ENCODE assay signal across 7 mouse cellular contexts in genomic region chr6:82041488-82042295, GRCm38 (mm10). TPM values are rescaled to one million over a fixed set of nuclear protein-coding genes. Genes with fewer than 3 reads are reported as not detected.
DNase-seq lines count a peak whose midpoint lies in the region; ATAC-seq lines count a peak whose summit lies in the region.

No protein-coding gene starts in this region.

- H3K9me3 ChIP-seq in embryonic facial prominence, embryonic 14.5 days (ENCODE audit: control insufficient read depth, low read length), result no peaks in the 10 kb centered on the region
- H3K9me3 ChIP-seq in limb, embryonic 13.5 days, result no peaks in the 10 kb centered on the region
- no peaks in the 10 kb centered on the region for H3K9me3 ChIP-seq in midbrain, embryonic 15.5 days

- H3K36me3 ChIP-seq in embryonic facial prominence, embryonic 14.5 days (ENCODE audit: control insufficient read depth, insufficient read depth, low read length), result no peaks in the 10 kb centered on the region
- H3K36me3 ChIP-seq in limb, embryonic 13.5 days, result no peaks in the 10 kb centered on the region
- H3K36me3 ChIP-seq in midbrain, embryonic 15.5 days (replicated peaks), result no peaks in the 10 kb centered on the region

- DNase-seq in urinary bladder, adult 18-20 months (ENCODE audit: low spot score in 2 of 2), result peak; percentile 23 to 46
- no peak for DNase-seq in urinary bladder, postnatal 10 days (ENCODE audit: low spot score)
- peak; percentile 65 for DNase-seq in embryonic facial prominence, embryonic 14.5 days (ENCODE audit: low spot score)
- peak; percentile 48 for DNase-seq in heart, postnatal 4 days

- H3K27ac ChIP-seq in embryonic facial prominence, embryonic 14.5 days (replicated peaks; ENCODE audit: low read depth, low read length), result peak overlapping the region; percentile 78
- H3K27ac ChIP-seq in limb, embryonic 13.5 days, result peak overlapping the region; percentile 91
- no peak overlapping the region for H3K27ac ChIP-seq in midbrain, embryonic 15.5 days

- H3K4me1 ChIP-seq in embryonic facial prominence, embryonic 14.5 days (ENCODE audit: control insufficient read depth, insufficient read depth, low read length), result peaks cover 28% of the 10 kb centered on the region
- H3K4me1 ChIP-seq in limb, embryonic 13.5 days, result peaks cover 72% of the 10 kb centered on the region
- peaks cover 19% of the 10 kb centered on the region for H3K4me1 ChIP-seq in midbrain, embryonic 15.5 days

- peak overlapping the region; percentile 79 for H3K4me2 ChIP-seq in embryonic facial prominence, embryonic 14.5 days (ENCODE audit: low read depth, low read length)
- H3K4me2 ChIP-seq in limb, embryonic 13.5 days (replicated peaks), result peak overlapping the region; percentile 83
- H3K4me2 ChIP-seq in midbrain, embryonic 15.5 days, result peak overlapping the region; percentile 98

- H3K27me3 ChIP-seq in embryonic facial prominence, embryonic 14.5 days (replicated peaks; ENCODE audit: control insufficient read depth, insufficient read depth, low read length), result peaks cover 12% of the 10 kb centered on the region
- 0 out of 2 replicates have a peak, but pooled peaks cover 5% of the 10 kb centered on the region for H3K27me3 ChIP-seq in limb, embryonic 13.5 days
- H3K27me3 ChIP-seq in midbrain, embryonic 15.5 days (replicated peaks), result peaks cover 60% of the 10 kb centered on the region

- ATAC-seq in embryonic facial prominence, embryonic 14.5 days (ENCODE audit: low read depth), result peak; percentile 83
- ATAC-seq in limb, embryonic 13.5 days (ENCODE audit: low FRiP score, low read depth), result peak; percentile 82
- peak; percentile 71 for ATAC-seq in midbrain, embryonic 15.5 days (replicated peaks)
- ATAC-seq in erythroid progenitor cell, adult 5-6 weeks (replicated peaks; ENCODE audit: low FRiP score, poor library complexity, severe bottlenecking), result no peak

- peak overlapping the region; percentile 74 for H3K9ac ChIP-seq in embryonic facial prominence, embryonic 14.5 days (ENCODE audit: low read depth, low read length)
- peak overlapping the region; percentile 83 for H3K9ac ChIP-seq in limb, embryonic 13.5 days
- H3K9ac ChIP-seq in midbrain, embryonic 15.5 days, result peak overlapping the region; percentile 46; the same call in 1 of the 2 replicates

- peak overlapping the region; percentile 70 for H3K4me3 ChIP-seq in embryonic facial prominence, embryonic 14.5 days (ENCODE audit: low read depth, low read length)
- peak overlapping the region; percentile 71 for H3K4me3 ChIP-seq in limb, embryonic 13.5 days
- H3K4me3 ChIP-seq in midbrain, embryonic 15.5 days, result peak overlapping the region; percentile 46

- under 1% methylated on average over 25 of the region's 50 CpGs for WGBS in embryonic facial prominence, embryonic 14.5 days
- WGBS in limb, embryonic 13.5 days, result under 1% methylated on average over 42 of the region's 50 CpGs
- WGBS in midbrain, embryonic 15.5 days, result under 1% methylated on average over 39 of the region's 50 CpGs

RNA-seq across cellular contexts. Expression of gene Eva1a, which starts 0.8 kb away (rescaled TPM):
- polyA plus RNA-seq in embryonic facial prominence, embryonic 14.5 days (2014; fragmentation: Nextera tagmentation; extraction: Ambion mirVana), result 10.6 and 11.0 TPM in 2 replicates
- total RNA-seq in heart, postnatal 4 days (2021), result 1 to 10 TPM; 7.1 to 8.8 TPM
- 37.2 and 39.1 TPM in 2 replicates for polyA plus RNA-seq in limb, embryonic 13.5 days (2015; fragmentation: Nextera tagmentation; extraction: Ambion mirVana)
- polyA plus RNA-seq in midbrain, embryonic 15.5 days (2015; fragmentation: Nextera tagmentation; extraction: Ambion mirVana), result 0.63 and 0.77 TPM in 2 replicates
- total RNA-seq in erythroid progenitor cell, adult 5-6 weeks (2015; ENCODE audit: low replicate concordance), result 2.9 TPM in 1 of 2 replicates, not detected in the other
- 2.2 TPM in 1 of 2 replicates, not detected in the other for total RNA-seq in erythroid progenitor cell, adult 5-6 weeks (2017; ENCODE audit: low replicate concordance)
